Comparison of ENCODE assay signal across 8 mouse cellular contexts in the genomic region with DNA sequence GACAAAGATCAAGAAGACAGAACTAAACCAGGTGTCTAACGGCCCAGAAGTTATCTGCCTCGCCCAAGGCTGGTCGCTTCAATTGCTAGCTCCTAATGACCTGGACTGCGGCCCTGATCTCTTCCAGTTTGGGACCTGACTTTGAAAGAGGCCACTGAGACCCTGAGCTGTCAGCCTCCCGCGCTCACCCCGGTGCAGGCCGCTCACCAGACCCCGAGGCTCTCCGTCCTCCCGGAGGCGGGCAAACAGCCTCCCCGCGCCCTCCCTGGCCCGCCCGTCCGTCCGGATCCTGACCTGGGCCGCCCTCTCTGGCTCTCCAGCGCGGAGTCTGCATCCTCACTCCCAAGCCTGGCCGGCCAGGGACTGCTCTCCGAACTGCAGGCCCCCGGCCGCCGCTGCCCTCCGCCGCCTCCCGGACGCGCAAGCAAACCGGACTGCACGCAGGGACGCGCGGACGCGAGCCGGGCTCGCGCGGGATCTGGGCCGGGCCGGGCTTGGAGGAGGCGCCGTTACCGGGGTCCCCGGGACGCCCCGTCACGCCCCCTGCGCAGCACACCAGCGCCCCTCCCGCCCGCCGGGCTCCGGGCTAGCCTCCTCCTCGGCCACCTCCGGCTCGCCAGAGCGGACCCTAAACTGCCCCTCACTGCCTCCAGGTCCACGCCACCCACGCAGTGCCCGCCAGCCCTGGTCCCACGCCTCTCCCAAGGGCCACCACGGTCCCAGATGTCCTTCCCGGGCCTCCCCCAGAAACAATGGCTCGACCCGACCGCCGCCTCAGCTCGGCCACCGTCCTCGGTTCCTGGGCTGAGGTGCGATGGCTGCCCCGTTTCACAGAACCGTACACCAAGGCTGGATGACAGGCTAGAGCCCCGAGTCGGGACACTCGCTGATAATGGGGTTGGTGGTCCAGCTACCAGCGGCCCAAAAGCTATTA. TPM values are rescaled to one million over a fixed set of nuclear protein-coding genes. Genes with fewer than 3 reads are reported as not detected.
A peak's percentile ranks its signal among the peaks of the same experiment; 100 is the strongest.
DNase-seq lines count a peak whose midpoint lies in the region; ATAC-seq and TF ChIP-seq lines count a peak whose summit lies in the region.

No protein-coding gene starts in this region.

- peak; percentile 48 for ATAC-seq in hindbrain, embryonic 11.5 days (ENCODE audit: low FRiP score)

- no peaks in the 10 kb centered on the region for H3K9me3 ChIP-seq in ES-E14 (ENCODE audit: control insufficient read depth, insufficient read depth, low read depth, low read length)
- H3K9me3 ChIP-seq in hindbrain, embryonic 11.5 days (ENCODE audit: control insufficient read depth, low read length), result no peaks in the 10 kb centered on the region

- H3K27ac ChIP-seq in ES-E14 (ENCODE audit: insufficient read depth, low read depth, low read length, poor library complexity, severe bottlenecking), result no peak overlapping the region
- peak overlapping the region; percentile 86 for H3K27ac ChIP-seq in cerebellum, adult 2 months (ENCODE audit: insufficient read depth, low read length)
- H3K27ac ChIP-seq in hindbrain, embryonic 11.5 days (ENCODE audit: low read depth, low read length), result peak overlapping the region; percentile 96

- no peak for TF ChIP-seq CTCF in cerebellum, adult 2 months (IDR thresholded peaks at IDR 0.05; ENCODE audit: borderline replicate concordance, insufficient read depth, low read depth, low read length)

- H3K9ac ChIP-seq in ES-E14 (ENCODE audit: insufficient read depth, low read depth, low read length, poor library complexity, severe bottlenecking), result peak overlapping the region; percentile 89
- peak overlapping the region; percentile 97 for H3K9ac ChIP-seq in hindbrain, embryonic 11.5 days (ENCODE audit: low read depth, low read length)

- peaks cover 0 to 4% of the 10 kb centered on the region in 2 experiments; a peak in 1 of 4 replicates for H3K4me1 ChIP-seq in ES-E14 (ENCODE audit: control insufficient read depth in 2 of 2, insufficient read depth in 2 of 2, low read length in 2 of 2, poor library complexity in 1 of 2)
- peaks cover 19% of the 10 kb centered on the region for H3K4me1 ChIP-seq in cerebellum, adult 2 months (ENCODE audit: control insufficient read depth, insufficient read depth, low read length)
- peaks cover 10% of the 10 kb centered on the region; the same call in 1 of the 2 replicates for H3K4me1 ChIP-seq in hindbrain, embryonic 11.5 days (replicated peaks; ENCODE audit: control insufficient read depth, insufficient read depth, low read length)

- WGBS in cerebellum, adult 2 months, result under 1% methylated on average over 81 of the region's 81 CpGs
- under 1% methylated on average over 75 of the region's 81 CpGs for WGBS in hindbrain, embryonic 11.5 days

- peak overlapping the region; percentile 86 for H3K4me2 ChIP-seq in hindbrain, embryonic 11.5 days (replicated peaks; ENCODE audit: low read depth, low read length)

- no peaks in the 10 kb centered on the region for H3K27me3 ChIP-seq in cerebellum, adult 2 months (ENCODE audit: control insufficient read depth, insufficient read depth, low read length)
- H3K27me3 ChIP-seq in hindbrain, embryonic 11.5 days (ENCODE audit: control insufficient read depth, insufficient read depth, low read length), result no peaks in the 10 kb centered on the region

- DNase-seq in ES-E14 (ENCODE audit: low read depth, low spot score), result no peak
- DNase-seq in cerebellum, adult 2 months, result peak; percentile 68 to 77
- peak; percentile 58 to 71 for DNase-seq in frontal cortex, postnatal 10 days (ENCODE audit: low spot score in 2 of 2)
- DNase-seq in hindbrain, embryonic 11.5 days (ENCODE audit: low spot score), result peak; percentile 79
- DNase-seq in layer of hippocampus, postnatal 14 days (ENCODE audit: low spot score in 2 of 2), result peak; percentile 64 to 67
- DNase-seq in lung, postnatal 10 days, result peak; percentile 85
- peak; percentile 81 for DNase-seq in ovary, postnatal 36 days (ENCODE audit: low spot score)
- DNase-seq in thymus, postnatal 36 days, result peak; percentile 25 to 40

- in situ Hi-C loops in ES-E14 (cut with MboI; ENCODE audit: low sequenced_read_pairs in 2 of 2, unreplicated experiment in 2 of 2), result no loop called here

- H3K36me3 ChIP-seq in ES-E14 (ENCODE audit: control insufficient read depth, insufficient read depth, low read length, poor library complexity, severe bottlenecking), result no peaks in the 10 kb centered on the region
- no peaks in the 10 kb centered on the region for H3K36me3 ChIP-seq in hindbrain, embryonic 11.5 days (ENCODE audit: control insufficient read depth, insufficient read depth, low read length)

- no peak for TF ChIP-seq POLR2A in cerebellum, adult 2 months (IDR thresholded peaks at IDR 0.05; ENCODE audit: borderline replicate concordance, insufficient read depth, low read length)

- peak overlapping the region; percentile 70 to 93 for H3K4me3 ChIP-seq in ES-E14 (ENCODE audit: insufficient read depth in 1 of 2, low read depth in 1 of 2, low read length in 2 of 2, poor library complexity in 1 of 2, severe bottlenecking in 1 of 2)
- H3K4me3 ChIP-seq in cerebellum, adult 2 months (replicated peaks; ENCODE audit: insufficient read depth, low read depth, low read length), result peak overlapping the region; percentile 99
- H3K4me3 ChIP-seq in hindbrain, embryonic 11.5 days (ENCODE audit: low read depth, low read length), result peak overlapping the region; percentile 97

TF ChIP-seq in ES-E14, 5 proteins besides CTCF, POLR2A, EP300 and RAD21:
- no peak for TF ChIP-seq ZC3H11A (IDR thresholded peaks at IDR 0.05; ENCODE audit: borderline replicate concordance, low read depth, low read length)
- TF ChIP-seq HCFC1 (IDR thresholded peaks at IDR 0.05; ENCODE audit: borderline replicate concordance, insufficient read depth, low read length), result no peak
- no peak for TF ChIP-seq MAFK (IDR thresholded peaks at IDR 0.05; ENCODE audit: insufficient read depth, low read depth, low read length)
- TF ChIP-seq CHD2 (IDR thresholded peaks at IDR 0.05; ENCODE audit: low read depth, low read length), result no peak
- TF ChIP-seq ZNF384 (IDR thresholded peaks at IDR 0.05; ENCODE audit: low read depth, low read length), result no peak

RNA-seq across cellular contexts. Expression of gene Trio, which starts 1.4 kb away (rescaled TPM):
- 34.4 and 41.5 TPM in 2 replicates for total RNA-seq in ES-E14 (2012; rRNA removed)
- 187 and 207 TPM in 2 replicates for polyA plus RNA-seq in cerebellum, adult 2 months (2012; rRNA removed)
- polyA plus RNA-seq in hindbrain, embryonic 11.5 days (2014; fragmentation: Nextera tagmentation; extraction: Ambion mirVana), result 39.9 and 49.8 TPM in 2 replicates
- 100 to 1,000 TPM; 254 to 260 TPM for total RNA-seq in layer of hippocampus, postnatal 14 days (2021)
